Mouse (Mus musculus) intestine, embryonic 16.5 days (tissue): ENCODE results near the gene Zfp664. TPM values are rescaled to one million over a fixed set of nuclear protein-coding genes. Genes with fewer than 3 reads are reported as not detected.

Experiments used
- ATAC-seq: fragments of 200-750 bp; cut with Nextera tagmentation; 2 replicates; pipeline ENCODE4 v1.8.0; 2017; ENCODE audit warnings: moderate TSS enrichment, moderate library complexity
- H3K27ac ChIP-seq: fragments of 300-500 bp; sonication (generic); 2 replicates; pipeline ENCODE4 v1.5.1; 2014; ENCODE audit warnings: mild to moderate bottlenecking, low read length
- H3K27me3 ChIP-seq: fragments of 300-500 bp; sonication (generic); replicated peaks from 2 replicates; pipeline ENCODE4 v1.6.1; 2014; ENCODE audit warnings: low read length, control low read depth, mixed read lengths; ENCODE audit not compliant: control insufficient read depth, insufficient read depth
- H3K36me3 ChIP-seq: fragments of 300-500 bp; sonication (generic); 2 replicates; pipeline ENCODE4 v1.6.1; 2014; ENCODE audit warnings: low read length, control low read depth; ENCODE audit not compliant: control insufficient read depth, insufficient read depth
- H3K4me1 ChIP-seq: fragments of 300-500 bp; sonication (generic); 2 replicates; pipeline ENCODE4 v1.6.1; 2014; ENCODE audit warnings: low read length, control low read depth, mixed read lengths; ENCODE audit not compliant: control insufficient read depth, insufficient read depth
- H3K4me2 ChIP-seq: fragments of 300-500 bp; sonication (generic); 2 replicates; pipeline ENCODE4 v1.6.1; 2014; ENCODE audit warnings: low read depth, low read length, control low read depth
- H3K4me3 ChIP-seq: fragments of 300-500 bp; sonication (generic); 2 replicates; pipeline ENCODE4 v1.5.1; 2014; ENCODE audit warnings: mild to moderate bottlenecking, low read length
- H3K9ac ChIP-seq: fragments of 300-500 bp; sonication (generic); 2 replicates; pipeline ENCODE4 v1.6.1; 2014; ENCODE audit warnings: low read depth, low read length
- H3K9me3 ChIP-seq: fragments of 300-500 bp; sonication (generic); 2 replicates; pipeline ENCODE4 v1.6.1; 2016; ENCODE audit warnings: low read length, control low read depth; ENCODE audit not compliant: control insufficient read depth
- WGBS: fragments of 180-500 bp; shearing (Covaris S2); extraction: QIAGEN DNeasy Blood & Tissue Kit; methylation state at CpG from one replicate; pipeline ENCODE4 v1.1.7; 2014; 5-methylcytosine and 5-hydroxymethylcytosine counted together
- polyA plus RNA-seq: library from polyadenylated mRNA; unstranded; fragments of >200 nt; fragmentation: Nextera tagmentation; extraction: Ambion mirVana; gene quantifications from 2 replicates; pipeline ENCODE4 v1.2.1, GENCODE M21; 2015

The Zfp664 gene
- polyA plus RNA-seq, result 48.1 and 54.0 TPM in 2 replicates

GRCm38 (mm10) chr5:124862013-124862866 is at the start of gene Zfp664, which contains the start of gene Ccdc92:
Zfp664 (plus strand) TSS chr5:124862691.
Ccdc92 (minus strand) TSS chr5:124862424.
- Histone ChIP-seq H3K36me3 (no peaks in the 10 kb centered on the region), H3K4me2 (peak within 1 kb of the TSS; percentile 100), H3K27ac (peak within 1 kb of the TSS; percentile 91), H3K27me3 (peaks cover 13% of the 10 kb centered on the region), H3K9me3 (no peaks in the 10 kb centered on the region), H3K4me3 (peak within 1 kb of the TSS; percentile 96), H3K9ac (peak within 1 kb of the TSS; percentile 87), H3K4me1 (peaks cover 16% of the 10 kb centered on the region)
- ATAC-seq, result peak; percentile 96
- WGBS, result under 1% methylated on average over 87 of the region's 103 CpGs

DNA sequence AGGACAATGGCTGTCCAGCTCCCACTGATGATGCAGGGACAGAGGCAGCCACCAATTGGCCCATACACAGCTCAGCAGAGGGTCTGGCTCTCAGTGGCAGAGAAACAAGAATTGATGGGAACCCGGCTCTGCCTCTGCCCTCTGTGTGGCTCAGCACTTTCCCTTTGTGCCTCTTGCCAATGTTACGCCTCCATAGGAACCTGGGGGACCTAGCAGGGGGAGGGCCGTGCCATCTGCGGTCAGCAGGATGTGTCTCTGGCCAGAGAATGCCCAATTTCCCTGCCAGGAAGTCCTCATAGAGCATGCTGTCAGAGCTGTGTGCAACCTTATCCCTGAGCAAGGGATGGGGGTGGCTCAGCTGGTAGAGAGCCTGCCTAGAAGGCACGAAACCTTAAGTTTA is 47.7 kb upstream of the Zfp664 start:
- Histone ChIP-seq H3K4me3 (no peak overlapping the region), H3K36me3 (no peaks in the 10 kb centered on the region), H3K27me3 (no peaks in the 10 kb centered on the region), H3K4me1 (no peaks in the 10 kb centered on the region), H3K9ac (no peak overlapping the region), H3K4me2 (no peak overlapping the region), H3K27ac (no peak overlapping the region), H3K9me3 (no peaks in the 10 kb centered on the region)
- 69% methylated on average over 5 of the region's 5 CpGs for WGBS
- no peak for ATAC-seq

- no peak overlapping the region for H3K27ac ChIP-seq
- H3K4me3 ChIP-seq, result no peak overlapping the region
- H3K27me3 ChIP-seq, result no peaks in the 10 kb centered on the region
- H3K4me1 ChIP-seq, result no peaks in the 10 kb centered on the region
- no peak overlapping the region for H3K4me2 ChIP-seq
- WGBS, result 79% methylated on average over 15 of the region's 15 CpGs
- H3K9ac ChIP-seq, result no peak overlapping the region
- H3K9me3 ChIP-seq, result no peaks in the 10 kb centered on the region
- ATAC-seq, result no peak
- no peaks in the 10 kb centered on the region for H3K36me3 ChIP-seq
Observed at GRCm38 (mm10) chr5:124817050-124817449, 45.4 kb upstream of the Zfp664 start.

DNA sequence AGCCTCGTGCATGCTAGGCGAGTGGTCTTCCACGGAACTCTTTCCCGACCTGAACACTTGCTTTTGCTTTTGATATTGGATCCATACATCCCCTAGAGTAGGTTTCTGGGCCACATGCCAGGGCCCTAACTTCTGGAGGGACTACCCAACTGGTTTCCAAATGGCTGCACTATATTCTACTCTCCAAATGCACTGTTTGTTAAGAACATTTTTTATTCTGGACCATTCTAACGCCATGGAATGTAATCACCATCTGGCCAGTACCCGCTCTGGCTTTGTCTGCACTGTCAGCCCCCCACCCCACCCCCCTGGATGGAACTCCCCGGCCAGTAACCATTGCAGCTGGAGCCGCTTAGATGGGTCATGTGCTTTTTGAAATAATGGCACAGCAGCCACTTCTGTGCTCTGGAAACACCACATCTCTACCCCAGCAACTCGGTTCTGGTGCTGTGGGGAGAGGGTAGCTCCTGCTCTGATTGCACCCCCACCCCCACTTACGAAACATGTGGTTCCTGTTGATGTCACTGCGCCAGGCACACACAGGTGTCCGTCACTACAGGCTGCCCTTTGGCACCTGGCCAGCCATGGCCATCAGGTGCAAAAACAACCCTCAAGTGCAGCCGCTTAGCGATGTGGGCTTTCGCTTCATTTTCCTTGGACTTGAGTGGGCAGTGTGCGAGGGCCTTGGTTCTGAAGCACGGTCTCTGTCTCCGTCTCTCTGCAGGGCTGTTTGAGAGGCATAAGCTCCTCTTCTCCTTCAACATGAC is 40.2 kb upstream of the Zfp664 start:
- H3K36me3 ChIP-seq, result no peaks in the 10 kb centered on the region
- H3K4me1 ChIP-seq, result no peaks in the 10 kb centered on the region
- no peak for ATAC-seq
- no peak overlapping the region for H3K9ac ChIP-seq
- whole genome bisulfite sequencing, result 70% methylated on average over 18 of the region's 18 CpGs
- H3K4me2 ChIP-seq, result no peak overlapping the region
- no peak overlapping the region for H3K4me3 ChIP-seq
- no peaks in the 10 kb centered on the region for H3K27me3 ChIP-seq
- no peaks in the 10 kb centered on the region for H3K9me3 ChIP-seq
- H3K27ac ChIP-seq, result no peak overlapping the region

GRCm38 (mm10) chr5:124830331-124830730 is 32.2 kb upstream of the Zfp664 start:
- Histone ChIP-seq H3K9me3 (no peaks in the 10 kb centered on the region), H3K27ac (no peak overlapping the region), H3K4me1 (no peaks in the 10 kb centered on the region), H3K9ac (no peak overlapping the region), H3K36me3 (no peaks in the 10 kb centered on the region), H3K4me3 (no peak overlapping the region), H3K27me3 (no peaks in the 10 kb centered on the region), H3K4me2 (no peak overlapping the region)
- ATAC-seq, result no peak
- 93% methylated on average over 12 of the region's 12 CpGs for WGBS

DNA sequence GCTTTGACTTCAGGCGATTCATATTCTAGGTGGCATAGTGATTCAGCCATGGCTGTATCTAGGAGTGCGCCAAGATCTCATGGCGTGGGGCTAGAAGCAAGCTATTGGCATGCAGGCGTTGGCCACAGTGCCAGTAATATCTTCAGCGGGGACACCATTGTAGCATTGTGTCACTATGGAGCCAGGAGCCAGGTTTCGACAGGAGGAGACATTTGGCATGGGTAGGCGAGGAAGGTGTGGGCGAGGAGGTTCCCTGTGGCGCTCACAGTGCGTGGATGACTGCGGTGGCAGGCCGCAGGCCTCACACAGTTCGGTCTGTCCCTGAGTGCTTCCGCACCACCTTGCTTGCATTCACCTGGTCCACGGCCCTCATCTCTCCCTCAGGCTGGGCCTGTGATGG is 27.3 kb upstream of the Zfp664 start:
- Histone ChIP-seq H3K27ac (no peak overlapping the region), H3K27me3 (no peaks in the 10 kb centered on the region)
- 92% methylated on average over 15 of the region's 15 CpGs for WGBS

GRCm38 (mm10) chr5:124836075-124836474 is 26.4 kb upstream of the Zfp664 start:
- H3K36me3 ChIP-seq, result no peaks in the 10 kb centered on the region
- no peak overlapping the region for H3K4me3 ChIP-seq
- no peak overlapping the region for H3K4me2 ChIP-seq
- no peaks in the 10 kb centered on the region for H3K27me3 ChIP-seq
- 88% methylated on average over 10 of the region's 10 CpGs for WGBS
- no peak overlapping the region for H3K27ac ChIP-seq
- no peak for ATAC-seq
- no peaks in the 10 kb centered on the region for H3K9me3 ChIP-seq
- H3K9ac ChIP-seq, result no peak overlapping the region
- no peaks in the 10 kb centered on the region for H3K4me1 ChIP-seq

More for the DNA sequence above, 27.3 kb upstream of the Zfp664 start:
- no peaks in the 10 kb centered on the region for H3K4me1 ChIP-seq
- no peaks in the 10 kb centered on the region for H3K36me3 ChIP-seq
- H3K4me3 ChIP-seq, result no peak overlapping the region
- H3K9ac ChIP-seq, result no peak overlapping the region
- no peaks in the 10 kb centered on the region for H3K9me3 ChIP-seq
- H3K4me2 ChIP-seq, result no peak overlapping the region
- no peak for ATAC-seq

DNA sequence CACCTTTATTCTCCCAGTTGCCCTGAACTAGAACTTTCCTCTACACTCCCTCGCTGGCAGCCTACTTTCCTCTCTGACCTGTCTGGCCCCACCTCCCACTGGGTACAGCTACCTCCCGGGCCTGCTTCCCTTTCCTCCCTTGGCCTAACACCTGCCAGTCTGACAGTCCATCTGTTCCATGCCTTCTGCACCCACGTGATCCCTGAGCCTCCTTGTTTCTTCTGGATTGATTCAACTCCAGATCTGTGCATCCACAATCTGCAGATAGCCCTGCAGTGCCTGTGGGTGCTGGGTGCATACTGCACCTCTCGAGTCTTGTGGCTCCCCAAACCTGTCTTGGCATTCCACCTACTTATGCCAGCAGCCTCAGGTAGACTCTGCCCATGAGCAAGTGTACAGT is 25.9 kb upstream of the Zfp664 start:
- no peak overlapping the region for H3K27ac ChIP-seq
- no peaks in the 10 kb centered on the region for H3K27me3 ChIP-seq
- no peak for ATAC-seq
- 73% methylated on average over 4 of the region's 4 CpGs for whole genome bisulfite sequencing
- H3K4me3 ChIP-seq, result no peak overlapping the region
- H3K9ac ChIP-seq, result no peak overlapping the region
- no peak overlapping the region for H3K4me2 ChIP-seq
- H3K9me3 ChIP-seq, result no peaks in the 10 kb centered on the region
- H3K36me3 ChIP-seq, result no peaks in the 10 kb centered on the region
- no peaks in the 10 kb centered on the region for H3K4me1 ChIP-seq

GRCm38 (mm10) chr5:124840202-124840601 is 22.3 kb upstream of the Zfp664 start:
- Histone ChIP-seq H3K4me3 (no peak overlapping the region), H3K4me2 (no peak overlapping the region), H3K27ac (no peak overlapping the region), H3K9ac (no peak overlapping the region), H3K36me3 (no peaks in the 10 kb centered on the region), H3K4me1 (no peaks in the 10 kb centered on the region), H3K27me3 (no peaks in the 10 kb centered on the region), H3K9me3 (no peaks in the 10 kb centered on the region)
- 65% methylated on average over 7 of the region's 7 CpGs for WGBS
- ATAC-seq, result no peak
